Mouse (Mus musculus) forebrain, embryonic 12.5 days (tissue): ENCODE measurements around the gene Phactr1. TPM values are rescaled to one million over a fixed set of nuclear protein-coding genes. Genes with fewer than 3 reads are reported as not detected.

ENCODE experiments used
- ATAC-seq: fragments of 200-750 bp; cut with Nextera tagmentation; 2 replicates; pipeline ENCODE4 v1.8.0; 2017; ENCODE audit warnings: moderate TSS enrichment; ENCODE audit not compliant: low FRiP score
- H3K27ac ChIP-seq: fragments of 300-500 bp; sonication (generic); 2 replicates; pipeline ENCODE4 v1.5.1; 2016; ENCODE audit warnings: mild to moderate bottlenecking
- H3K27me3 ChIP-seq: fragments of 300-500 bp; sonication (generic); 2 replicates; pipeline ENCODE4 v1.6.1; 2016; ENCODE audit warnings: mild to moderate bottlenecking
- H3K36me3 ChIP-seq: fragments of 300-500 bp; sonication (generic); replicated peaks from 2 replicates; pipeline ENCODE4 v1.6.1; 2016; ENCODE audit warnings: mild to moderate bottlenecking
- H3K4me1 ChIP-seq: fragments of 300-500 bp; sonication (generic); 2 replicates; pipeline ENCODE4 v1.6.1; 2016
- H3K4me2 ChIP-seq: fragments of 300-500 bp; sonication (generic); 2 replicates; pipeline ENCODE4 v1.6.1; 2016; ENCODE audit warnings: mild to moderate bottlenecking, moderate library complexity
- H3K4me3 ChIP-seq: fragments of 300-500 bp; sonication (generic); replicated peaks from 2 replicates; pipeline ENCODE4 v1.5.1; 2016; ENCODE audit warnings: mild to moderate bottlenecking
- H3K9ac ChIP-seq: fragments of 300-500 bp; sonication (generic); 2 replicates; pipeline ENCODE4 v1.6.1; 2016; ENCODE audit warnings: mild to moderate bottlenecking
- H3K9me3 ChIP-seq: fragments of 300-500 bp; sonication (generic); 2 replicates; pipeline ENCODE4 v1.6.1; 2016
- WGBS: fragments of 180-500 bp; shearing (Covaris S2); methylation state at CpG from one replicate; pipeline ENCODE4 v1.1.7; 2016; 5-methylcytosine and 5-hydroxymethylcytosine counted together
- polyA plus RNA-seq: library from polyadenylated mRNA; unstranded; fragments of >200 nt; fragmentation: Nextera tagmentation; extraction: Ambion mirVana; gene quantifications from 2 replicates; pipeline ENCODE4 v1.2.1, GENCODE M21; 2016

The Phactr1 gene
- 17.4 and 21.8 TPM in 2 replicates for polyA plus RNA-seq

DNA sequence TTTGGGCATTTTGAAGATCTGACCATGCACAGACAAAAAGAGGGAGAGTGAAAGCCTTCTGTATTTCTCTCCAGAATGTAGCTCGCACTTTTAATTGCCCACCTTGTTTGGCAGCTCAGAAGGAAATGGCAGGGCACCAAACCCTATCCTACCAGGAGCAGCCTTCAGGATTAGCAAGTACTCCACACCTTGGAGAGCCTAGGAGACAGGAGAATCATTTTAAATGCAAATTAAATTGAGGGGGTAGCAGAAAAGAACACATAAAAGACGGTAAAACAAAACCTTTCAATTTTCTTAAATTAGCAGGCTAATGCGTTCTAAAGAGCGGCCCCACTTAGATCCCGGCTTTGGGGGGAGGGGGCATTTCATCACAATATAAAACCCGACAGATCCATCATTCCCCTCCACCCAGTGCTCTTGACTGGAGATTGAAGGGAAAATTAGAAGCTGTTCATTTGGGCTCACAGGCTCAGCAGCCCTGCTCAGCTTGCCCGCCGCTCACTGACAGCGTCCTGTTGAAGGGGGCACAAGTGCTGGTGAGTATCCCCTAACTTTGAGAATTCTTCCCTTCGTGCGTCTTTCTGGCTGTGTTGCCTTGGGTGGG lies at the start of gene Phactr1:
TSS of gene Phactr1 (plus strand) at position 233 of the 604 bp plus-strand sequence.
- H3K4me3 ChIP-seq = no peak within 1 kb of the TSS
- 8% methylated on average over 11 of the region's 11 CpGs for WGBS
- peak; percentile 75 for ATAC-seq

GRCm38 (mm10) chr13:42634908-42635307 lies 45.5 kb upstream of the Phactr1 start:
- H3K36me3 ChIP-seq = no peaks in the 10 kb centered on the region
- no peaks in the 10 kb centered on the region for H3K9me3 ChIP-seq
- WGBS = 94% methylated on average over 2 of the region's 2 CpGs
- H3K4me2 ChIP-seq = no peak overlapping the region
- no peak overlapping the region for H3K9ac ChIP-seq
- no peaks in the 10 kb centered on the region for H3K4me1 ChIP-seq
- H3K27me3 ChIP-seq = no peaks in the 10 kb centered on the region
- H3K27ac ChIP-seq = no peak overlapping the region
- H3K4me3 ChIP-seq = no peak overlapping the region
- no peak for ATAC-seq

More for the DNA sequence above, at the start of gene Phactr1:
- Histone ChIP-seq H3K4me2 (peak within 1 kb of the TSS; percentile 34), H3K36me3 (no peaks in the 10 kb centered on the region), H3K9me3 (no peaks in the 10 kb centered on the region), H3K4me1 (peaks cover 16% of the 10 kb centered on the region; the same call in 1 of the 2 replicates), H3K27me3 (no peaks in the 10 kb centered on the region; the same call in 1 of the 2 replicates), H3K9ac (no peak within 1 kb of the TSS), H3K27ac (0 out of 2 replicates have a peak within 1 kb of the TSS, but pooled peaks have one; percentile 26)

DNA sequence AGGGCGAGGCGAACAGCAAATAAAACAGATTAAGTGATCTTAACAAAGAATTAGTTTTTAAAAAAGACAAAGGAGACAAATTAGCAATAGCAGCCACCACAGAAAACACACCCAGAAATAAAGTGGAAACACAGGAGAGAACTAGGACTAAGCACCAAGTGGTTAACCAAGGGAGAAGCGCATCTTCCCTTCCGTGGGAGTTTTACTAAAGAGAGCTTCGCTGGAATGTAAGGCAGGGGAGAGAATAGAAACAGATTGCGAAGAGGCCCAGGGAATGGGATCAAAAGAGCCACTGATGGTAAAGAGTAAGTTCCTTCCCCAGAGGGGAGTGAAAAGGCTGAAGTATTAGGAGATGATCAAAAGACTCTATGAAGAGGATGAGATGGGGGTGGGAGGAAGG lies 30.2 kb upstream of the Phactr1 start:
- no peak overlapping the region for H3K4me2 ChIP-seq
- H3K27ac ChIP-seq = no peak overlapping the region
- H3K9ac ChIP-seq = no peak overlapping the region
- H3K9me3 ChIP-seq = no peaks in the 10 kb centered on the region
- peaks cover 5% of the 10 kb centered on the region for H3K4me1 ChIP-seq
- no peak overlapping the region for H3K4me3 ChIP-seq
- H3K36me3 ChIP-seq = no peaks in the 10 kb centered on the region
- WGBS = 56% methylated on average over 6 of the region's 6 CpGs
- ATAC-seq = no peak
- H3K27me3 ChIP-seq = peaks cover 23% of the 10 kb centered on the region; the same call in 1 of the 2 replicates

GRCm38 (mm10) chr13:42656643-42657315 lies 23.6 kb upstream of the Phactr1 start:
- H3K4me3 ChIP-seq = no peak overlapping the region
- no peak overlapping the region for H3K9ac ChIP-seq
- H3K27me3 ChIP-seq = peaks cover 35% of the 10 kb centered on the region
- no peaks in the 10 kb centered on the region for H3K36me3 ChIP-seq
- H3K4me1 ChIP-seq = peaks cover 26% of the 10 kb centered on the region
- H3K9me3 ChIP-seq = no peaks in the 10 kb centered on the region
- 23% methylated on average over 7 of the region's 7 CpGs for WGBS
- ATAC-seq = peak; percentile 83
- H3K27ac ChIP-seq = 0 out of 2 replicates have a peak overlapping the region, but pooled peaks have one; percentile 21
- 0 out of 2 replicates have a peak overlapping the region, but pooled peaks have one; percentile 11 for H3K4me2 ChIP-seq

- Histone ChIP-seq H3K27me3 (no peaks in the 10 kb centered on the region), H3K9me3 (no peaks in the 10 kb centered on the region), H3K4me2 (no peak overlapping the region), H3K4me1 (peaks cover 8% of the 10 kb centered on the region; the same call in 1 of the 2 replicates), H3K9ac (no peak overlapping the region), H3K36me3 (no peaks in the 10 kb centered on the region), H3K27ac (peak overlapping the region; percentile 44; the same call in 1 of the 2 replicates), H3K4me3 (no peak overlapping the region)
- ATAC-seq = no peak
- 61% methylated on average over 10 of the region's 10 CpGs for WGBS
Observed at GRCm38 (mm10) chr13:42671651-42672290, 8.7 kb upstream of the Phactr1 start.

- H3K4me1 ChIP-seq = peaks cover 16% of the 10 kb centered on the region; the same call in 1 of the 2 replicates
- H3K27me3 ChIP-seq = no peaks in the 10 kb centered on the region; the same call in 1 of the 2 replicates
- no peak overlapping the region for H3K27ac ChIP-seq
- no peak overlapping the region for H3K4me3 ChIP-seq
- H3K4me2 ChIP-seq = no peak overlapping the region; the same call in 1 of the 2 replicates
- H3K9me3 ChIP-seq = no peaks in the 10 kb centered on the region
- no peaks in the 10 kb centered on the region for H3K36me3 ChIP-seq
- no peak for ATAC-seq
- WGBS = 78% methylated on average over 9 of the region's 9 CpGs
- H3K9ac ChIP-seq = no peak overlapping the region
Observed at GRCm38 (mm10) chr13:42681299-42681698, 876 bp downstream of the Phactr1 start.

- 96% methylated on average over 7 of the region's 7 CpGs for WGBS
- Histone ChIP-seq H3K27ac (no peak overlapping the region), H3K4me2 (no peak overlapping the region), H3K9ac (no peak overlapping the region), H3K9me3 (no peaks in the 10 kb centered on the region), H3K36me3 (no peaks in the 10 kb centered on the region), H3K27me3 (no peaks in the 10 kb centered on the region; the same call in 1 of the 2 replicates), H3K4me1 (peaks cover 16% of the 10 kb centered on the region; the same call in 1 of the 2 replicates), H3K4me3 (no peak overlapping the region)
- ATAC-seq = no peak
Observed at GRCm38 (mm10) chr13:42684181-42684580, 3.8 kb downstream of the Phactr1 start.

DNA sequence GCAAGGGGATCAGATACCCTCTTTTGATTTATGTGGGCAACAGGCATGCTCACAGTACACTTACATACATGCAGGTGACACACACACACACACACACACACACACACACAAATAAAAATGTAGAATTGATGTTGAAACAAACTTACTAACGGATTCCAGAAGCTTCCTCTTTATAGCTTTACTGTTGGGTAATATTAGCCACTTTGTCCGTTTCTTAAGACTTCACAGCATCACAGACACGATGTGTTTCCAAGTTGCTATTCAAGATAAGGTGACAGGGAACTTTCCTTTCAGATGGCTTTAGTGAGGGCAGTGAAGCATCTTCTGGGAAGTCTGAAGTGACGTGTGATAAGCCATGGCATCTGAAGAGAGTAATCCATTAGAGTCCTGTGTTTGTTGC lies 11.8 kb downstream of the Phactr1 start:
- H3K4me3 ChIP-seq = no peak overlapping the region
- WGBS = 86% methylated on average over 4 of the region's 4 CpGs
- no peak overlapping the region for H3K9ac ChIP-seq
- no peaks in the 10 kb centered on the region for H3K9me3 ChIP-seq
- peaks cover 3% of the 10 kb centered on the region; the same call in 1 of the 2 replicates for H3K4me1 ChIP-seq
- no peak overlapping the region for H3K4me2 ChIP-seq
- ATAC-seq = no peak
- H3K36me3 ChIP-seq = no peaks in the 10 kb centered on the region
- H3K27ac ChIP-seq = no peak overlapping the region
- H3K27me3 ChIP-seq = no peaks in the 10 kb centered on the region

- H3K9me3 ChIP-seq = no peaks in the 10 kb centered on the region
- no peak overlapping the region for H3K9ac ChIP-seq
- ATAC-seq = no peak
- no peak overlapping the region for H3K4me3 ChIP-seq
- no peaks in the 10 kb centered on the region for H3K4me1 ChIP-seq
- no peaks in the 10 kb centered on the region for H3K36me3 ChIP-seq
- H3K4me2 ChIP-seq = no peak overlapping the region
- 80% methylated on average over 5 of the region's 5 CpGs for WGBS
- no peaks in the 10 kb centered on the region for H3K27me3 ChIP-seq
- no peak overlapping the region for H3K27ac ChIP-seq
Observed at GRCm38 (mm10) chr13:42696641-42697040, 16.2 kb downstream of the Phactr1 start.

DNA sequence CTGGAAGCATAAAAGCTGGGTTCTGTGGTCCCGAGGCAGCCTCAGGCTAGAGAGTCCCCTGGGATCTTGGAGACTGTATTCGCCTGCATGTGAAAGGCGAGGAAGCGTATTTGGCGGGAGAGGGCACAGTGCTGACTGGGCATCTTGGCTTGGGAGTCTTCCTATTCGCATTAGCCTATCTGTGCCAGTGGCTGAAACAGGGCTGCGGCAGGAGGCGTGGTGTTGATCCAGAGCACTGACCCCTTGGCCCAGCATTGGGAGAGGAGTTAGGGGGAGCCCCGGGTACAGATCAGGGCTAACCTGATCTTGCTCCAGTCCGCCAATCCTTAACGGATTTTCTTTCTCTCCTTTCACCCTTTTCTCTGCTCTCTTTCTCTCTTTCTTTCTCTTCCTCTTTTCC lies 28.7 kb downstream of the Phactr1 start:
- WGBS = 6% methylated on average over 11 of the region's 11 CpGs
- Histone ChIP-seq H3K9me3 (no peaks in the 10 kb centered on the region), H3K27ac (no peak overlapping the region)

GRCm38 (mm10) chr13:42709611-42710331 lies 29.3 kb downstream of the Phactr1 start:
- Histone ChIP-seq H3K9me3 (no peaks in the 10 kb centered on the region), H3K27me3 (peaks cover 27% of the 10 kb centered on the region), H3K4me2 (peak overlapping the region; percentile 90), H3K36me3 (no peaks in the 10 kb centered on the region), H3K27ac (peak overlapping the region; percentile 71), H3K9ac (peak overlapping the region; percentile 74), H3K4me1 (peaks cover 17% of the 10 kb centered on the region), H3K4me3 (peak overlapping the region; percentile 68)
- peak; percentile 86 for ATAC-seq
- under 1% methylated on average over 39 of the region's 39 CpGs for WGBS

More for the DNA sequence above, 28.7 kb downstream of the Phactr1 start:
- peak overlapping the region; percentile 68 for H3K4me3 ChIP-seq
- H3K36me3 ChIP-seq = no peaks in the 10 kb centered on the region
- H3K4me1 ChIP-seq = peaks cover 17% of the 10 kb centered on the region
- peak overlapping the region; percentile 74 for H3K9ac ChIP-seq
- H3K4me2 ChIP-seq = peak overlapping the region; percentile 90
- peaks cover 27% of the 10 kb centered on the region for H3K27me3 ChIP-seq
- peak; percentile 83 for ATAC-seq
